Mouse (Mus musculus): Measurements from ENCODE around the gene Cdc42se2.

Gene Cdc42se2

GRCm38 (mm10) chr11:54748891-54749290 is 38.6 kb downstream of the Cdc42se2 start:
- no peak for DNase-seq

GRCm38 (mm10) chr11:54744231-54744630 is 43.2 kb downstream of the Cdc42se2 start:
- DNase-seq = no peak

- no peak for DNase-seq
Observed at GRCm38 (mm10) chr11:54741330-54741729, 46.1 kb downstream of the Cdc42se2 start.

GRCm38 (mm10) chr11:54739012-54739750 is 48.3 kb downstream of the Cdc42se2 start:
- DNase-seq = no peak

DNA sequence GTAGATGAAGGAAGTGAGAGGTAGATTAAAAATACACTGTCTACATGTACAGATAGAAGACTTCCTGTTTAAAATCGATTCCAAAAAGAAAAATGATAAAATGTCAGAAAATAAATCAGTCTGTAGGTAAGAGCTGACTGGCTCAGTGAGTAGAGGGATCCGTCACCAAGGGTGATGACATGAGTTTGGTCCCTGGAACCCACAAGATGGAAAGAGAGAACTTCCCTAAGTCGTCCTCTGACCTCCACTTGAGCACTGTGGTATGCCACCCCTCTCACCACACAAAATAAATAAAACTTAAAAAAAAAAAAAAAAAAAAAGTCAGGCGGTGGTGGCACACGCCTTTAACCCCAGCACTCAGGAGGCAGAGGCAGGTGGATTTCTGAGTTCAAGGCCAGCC is 50.6 kb downstream of the Cdc42se2 start:
- DNase-seq = no peak

GRCm38 (mm10) chr11:54735114-54735513 is 52.4 kb downstream of the Cdc42se2 start:
- no peak for DNase-seq

DNA sequence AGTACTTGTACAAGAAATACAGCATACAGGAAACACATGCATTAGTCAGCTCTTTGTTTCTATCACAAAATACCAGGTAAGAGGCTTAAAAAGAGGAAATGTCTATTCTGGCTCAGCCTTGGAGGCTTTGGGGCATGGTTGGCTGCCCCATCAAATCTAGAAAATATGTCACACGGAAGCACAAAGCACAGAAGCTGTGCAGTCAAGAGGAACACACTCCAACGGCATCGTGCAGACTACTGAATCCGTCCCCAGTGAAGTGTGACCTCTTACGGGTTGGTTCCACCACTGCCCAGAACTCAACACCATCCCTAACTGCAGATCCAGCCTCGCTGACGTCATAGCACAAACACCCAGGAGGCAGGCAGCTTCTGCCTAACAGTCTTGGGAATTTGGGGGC is 53.9 kb downstream of the Cdc42se2 start:
- DNase-seq = no peak

DNA sequence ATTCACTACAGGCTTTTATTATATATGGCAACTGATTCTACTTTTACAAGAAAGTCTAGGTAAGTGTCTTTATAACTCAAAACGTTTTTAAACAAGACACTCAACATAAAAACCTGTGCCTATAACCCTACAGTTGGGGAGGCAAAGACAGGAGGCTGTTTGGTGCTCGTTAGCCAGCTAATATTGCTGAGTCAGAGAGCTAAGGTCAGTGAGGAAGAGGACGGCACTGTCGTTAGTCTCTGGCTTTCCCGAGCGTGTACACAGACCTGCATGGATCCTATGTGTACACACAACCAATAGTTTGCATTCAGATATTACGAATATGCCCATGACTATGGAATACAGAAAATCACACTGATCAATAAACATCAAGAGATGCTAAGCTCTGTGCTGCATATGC is 56.1 kb downstream of the Cdc42se2 start:
- DNase-seq = no peak

- no peak for DNase-seq
Observed at GRCm38 (mm10) chr11:54730931-54731330, 56.5 kb downstream of the Cdc42se2 start.

GRCm38 (mm10) chr11:54729311-54729710 is 58.2 kb downstream of the Cdc42se2 start:
- DNase-seq = no peak

GRCm38 (mm10) chr11:54728371-54728770 is 59.1 kb downstream of the Cdc42se2 start:
- no peak for DNase-seq

DNA sequence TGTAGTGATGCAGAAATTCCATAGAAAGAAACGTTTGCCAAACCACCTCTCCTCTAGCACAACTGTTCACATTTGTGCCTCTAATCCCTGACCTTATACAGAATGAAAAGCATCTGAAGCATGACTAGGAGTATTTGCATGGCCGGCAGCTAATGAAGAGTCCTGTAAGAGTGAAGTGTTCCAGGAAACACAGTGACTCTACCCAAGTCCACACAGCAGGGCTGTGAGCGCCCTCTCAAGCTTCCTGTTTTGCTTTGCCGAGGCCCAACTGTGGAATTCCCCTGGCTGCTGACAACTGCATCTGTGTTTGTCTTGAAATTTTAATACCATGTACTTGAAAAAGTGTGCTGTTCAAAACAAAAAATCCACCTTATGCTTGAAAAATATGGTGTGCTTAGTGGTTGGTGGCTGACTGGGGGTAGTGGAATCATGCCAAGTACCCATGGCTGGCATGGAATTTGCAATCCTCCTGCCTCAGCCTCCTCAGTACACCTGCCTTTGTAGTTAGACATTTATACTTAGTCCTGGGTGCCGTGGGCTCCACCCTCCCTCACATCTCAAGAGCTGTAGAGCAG is 60.1 kb downstream of the Cdc42se2 start:
- DNase-seq = peak; percentile 65

DNA sequence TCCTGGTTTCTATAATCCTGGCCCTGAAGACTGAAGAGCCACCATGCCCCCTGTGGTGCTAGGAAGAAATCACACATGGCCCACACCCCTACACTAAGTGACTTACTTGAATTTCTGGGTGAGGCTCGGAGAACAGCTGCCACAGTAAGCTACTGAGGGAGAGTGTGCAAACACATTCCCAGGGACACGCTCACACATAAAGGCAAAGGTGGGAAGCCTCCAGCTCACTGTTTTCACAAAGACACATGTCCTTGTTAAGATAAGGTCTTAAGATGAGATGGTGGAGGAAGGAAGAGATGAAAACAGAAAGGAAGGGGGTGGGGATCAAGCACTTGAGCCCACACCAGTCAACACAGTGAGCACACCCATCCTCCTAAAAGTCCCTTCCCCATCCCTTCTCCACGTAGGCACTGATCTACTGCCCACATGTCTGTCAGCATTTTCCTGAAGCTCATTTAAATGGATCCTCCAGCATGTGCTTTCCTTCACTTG is 60.9 kb downstream of the Cdc42se2 start:
- DNase-seq = no peak

- peak; percentile 85 for DNase-seq
Observed at GRCm38 (mm10) chr11:54724353-54725034, 63.0 kb downstream of the Cdc42se2 start.

GRCm38 (mm10) chr11:54722057-54722456 is 65.4 kb downstream of the Cdc42se2 start:
- no peak for DNase-seq

DNA sequence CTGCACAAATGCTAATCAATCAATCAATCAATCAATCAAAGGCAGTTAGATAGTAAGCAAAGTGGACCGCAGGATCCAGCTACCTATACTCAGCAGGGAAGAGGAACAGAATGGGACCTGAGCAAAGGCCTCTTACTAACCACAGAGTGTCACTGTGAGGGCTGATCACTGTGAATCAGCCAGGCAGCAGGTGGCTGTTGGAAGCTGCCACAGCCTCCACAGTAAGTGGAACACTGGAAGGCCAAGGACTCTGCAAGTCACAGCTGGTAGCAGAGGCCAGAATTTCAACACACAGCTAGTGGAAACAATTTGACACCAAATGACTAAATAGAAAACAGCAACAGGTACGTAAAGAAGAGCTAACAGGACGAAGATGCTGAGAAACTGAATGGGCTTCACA is 68.9 kb downstream of the Cdc42se2 start:
- no peak for DNase-seq

GRCm38 (mm10) chr11:54717893-54718292 is 69.6 kb downstream of the Cdc42se2 start:
- no peak for DNase-seq

- DNase-seq = no peak
Observed at GRCm38 (mm10) chr11:54712849-54713248, 74.6 kb downstream of the Cdc42se2 start.

DNA sequence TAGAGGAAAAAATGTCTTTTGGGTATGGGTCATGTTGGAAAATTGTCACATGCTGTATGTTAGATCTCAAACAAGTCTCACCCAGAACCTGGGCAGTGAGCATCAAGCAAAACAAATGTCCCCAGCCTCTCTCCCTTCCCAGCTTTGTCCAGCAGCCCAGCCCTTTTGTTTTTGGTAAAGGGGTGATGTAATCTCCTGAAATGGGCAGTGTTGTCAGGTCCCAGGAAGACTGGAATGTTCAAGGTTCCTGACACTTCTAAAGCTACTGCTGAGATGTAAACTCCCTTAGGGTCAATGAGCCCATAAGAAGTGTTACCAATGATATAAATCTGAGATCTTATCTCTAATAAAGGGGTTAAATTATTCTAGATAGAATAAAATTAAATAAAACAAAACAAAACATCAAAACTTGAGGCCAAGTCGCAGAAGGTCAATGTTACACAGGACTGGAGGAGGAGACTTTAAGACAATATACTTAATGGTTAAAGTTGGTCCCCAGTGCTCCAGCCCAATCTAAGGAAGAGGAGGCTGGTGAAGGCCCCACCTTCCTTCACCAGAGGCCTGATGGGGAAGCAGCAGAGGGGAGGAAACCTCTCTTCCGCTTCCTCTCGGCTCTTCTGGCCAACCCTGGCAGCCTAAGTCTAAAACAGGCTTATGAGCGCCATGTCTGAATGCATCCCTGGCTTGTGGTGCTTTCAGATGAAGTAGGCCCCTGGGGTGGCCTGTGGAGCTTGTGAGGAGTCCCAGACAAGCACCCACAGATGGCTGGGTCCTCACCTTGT is 76.8 kb downstream of the Cdc42se2 start:
- DNase-seq = no peak

GRCm38 (mm10) chr11:54709645-54710044 is 77.8 kb downstream of the Cdc42se2 start:
- DNase-seq = no peak

- no peak for DNase-seq
Observed at GRCm38 (mm10) chr11:54708153-54708552, 79.3 kb downstream of the Cdc42se2 start.

DNA sequence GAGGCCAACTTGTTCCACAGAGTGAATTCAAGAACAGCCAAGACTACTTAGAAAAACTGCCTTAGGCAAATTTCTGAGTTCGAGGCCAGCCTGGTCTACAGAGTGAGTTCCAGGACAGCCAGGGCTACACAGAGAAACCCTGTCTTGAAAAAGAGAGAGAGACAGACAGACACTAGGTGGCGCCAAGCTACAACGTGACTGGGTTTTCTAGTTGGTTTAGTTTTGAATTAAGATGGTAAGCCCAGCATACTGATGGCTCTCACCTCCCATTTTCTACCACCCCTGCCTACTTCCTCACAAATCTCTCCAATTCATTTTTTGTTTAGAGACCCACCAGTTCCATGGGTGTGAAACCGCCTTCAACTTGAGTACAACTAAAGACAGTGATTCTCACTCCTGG is 84.2 kb downstream of the Cdc42se2 start:
- peak; percentile 68 for DNase-seq

- no peak for DNase-seq
Observed at GRCm38 (mm10) chr11:54701848-54702247, 85.6 kb downstream of the Cdc42se2 start.

All from layer of hippocampus, adult 9-11 months (tissue).